Mouse (Mus musculus): ENCODE measurements at regions not wholly inside any gene's neighbourhood (a gene's known extent, or its start where the extent isn't known, plus 50 kb on each side); places are given as distances from the start of the nearest gene placed in this dataset.
"Not testable (repeated sequence)": the region's sequence is repeated elsewhere in the genome, so short reads cannot be mapped to it uniquely, and the experiment has no call there.

DNA sequence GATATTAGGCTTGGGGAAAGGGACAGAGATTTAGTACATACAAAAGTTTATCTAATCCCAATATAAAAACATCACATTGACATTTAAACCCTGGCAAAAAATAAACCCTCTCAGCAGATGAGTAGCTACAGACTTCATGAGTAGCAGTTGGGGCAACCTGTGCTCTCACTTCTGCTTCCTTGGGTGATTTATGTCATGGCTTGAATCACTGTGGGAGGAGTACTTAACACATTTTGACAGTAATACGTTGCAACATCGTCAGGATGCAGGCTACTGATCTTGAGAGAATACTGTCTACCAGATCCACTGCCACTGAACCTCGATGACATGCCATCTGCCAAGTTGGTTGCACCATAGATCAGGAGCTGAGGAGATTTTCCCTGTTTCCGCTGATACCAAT, 1299.0 kb upstream of the Tacstd2 start:
- no peak for ATAC-seq (ENCODE audit: insufficient read depth, low FRiP score, low TSS enrichment)
- no peak overlapping the region for H3K4me2 ChIP-seq (ENCODE audit: low read depth)

DNA sequence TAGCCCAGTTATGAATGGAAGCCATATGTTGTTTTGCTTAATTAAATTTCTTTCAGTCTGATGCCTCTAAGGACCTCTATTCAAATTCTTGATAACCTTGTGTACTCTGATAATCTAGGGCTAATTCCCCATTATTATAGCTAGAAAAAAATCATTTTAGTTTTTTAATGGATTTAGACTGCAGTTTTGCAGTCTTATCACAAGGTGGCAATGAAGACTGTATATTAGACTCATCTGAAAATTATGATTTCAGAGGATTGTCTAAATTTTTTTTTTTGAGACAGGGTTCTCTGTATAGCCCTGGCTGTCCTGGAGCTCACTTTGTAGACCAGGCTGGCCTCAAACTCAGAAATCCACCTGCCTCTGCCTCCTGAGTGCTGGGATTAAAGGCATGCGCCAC, 1292.9 kb upstream of the Tacstd2 start:
- not testable (repeated sequence) for H3K4me2 ChIP-seq (ENCODE audit: low read depth); H3K27ac ChIP-seq (ENCODE audit: low read depth, low read length); H3K27me3 ChIP-seq (ENCODE audit: control insufficient read depth, insufficient read depth, low read length); H3K9ac ChIP-seq (ENCODE audit: low read length); H3K9me3 ChIP-seq (ENCODE audit: control insufficient read depth, low read length); H3K4me3 ChIP-seq (ENCODE audit: low read depth, low read length); H3K4me1 ChIP-seq (ENCODE audit: control insufficient read depth, insufficient read depth, low read length); ATAC-seq (ENCODE audit: insufficient read depth, low FRiP score, low TSS enrichment); DNase-seq (ENCODE audit: low spot score); H3K36me3 ChIP-seq (ENCODE audit: control insufficient read depth, insufficient read depth, low read length)
- WGBS: 94% methylated on average over 1 of the region's 1 CpGs

More for the DNA sequence above, 1299.0 kb upstream of the Tacstd2 start:
- Histone ChIP-seq H3K27ac (ENCODE audit: low read depth, low read length) (no peak overlapping the region), H3K27me3 (ENCODE audit: control insufficient read depth, insufficient read depth, low read length) (no peaks in the 10 kb centered on the region), H3K4me1 (ENCODE audit: control insufficient read depth, insufficient read depth, low read length) (no peaks in the 10 kb centered on the region), H3K9ac (ENCODE audit: low read length) (no peak overlapping the region), H3K9me3 (ENCODE audit: control insufficient read depth, low read length) (no peaks in the 10 kb centered on the region), H3K36me3 (ENCODE audit: control insufficient read depth, insufficient read depth, low read length) (no peaks in the 10 kb centered on the region), H3K4me3 (ENCODE audit: low read depth, low read length) (no peak overlapping the region)
- no peak for DNase-seq (ENCODE audit: low spot score)
- 74% methylated on average over 4 of the region's 4 CpGs for WGBS

DNA sequence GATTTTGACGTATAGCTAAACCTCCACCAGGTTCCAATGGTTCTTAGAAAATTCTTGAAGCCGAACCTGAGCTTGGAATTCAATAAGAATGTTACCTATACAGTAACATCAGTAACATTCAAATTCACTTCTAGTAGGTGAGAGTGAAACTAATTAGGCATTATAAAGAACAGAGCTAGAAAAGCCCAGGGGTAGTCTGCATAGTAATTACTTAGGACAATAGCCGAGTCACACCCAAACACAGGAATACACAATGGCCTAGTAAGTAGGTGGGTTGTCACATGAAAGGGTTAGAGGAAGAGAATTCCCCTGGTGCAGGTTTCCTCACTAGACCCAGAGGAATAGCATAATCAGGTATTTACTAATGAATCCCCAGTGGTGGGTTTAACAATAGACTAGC, 1277.8 kb upstream of the Tacstd2 start:
- no peak overlapping the region for H3K4me2 ChIP-seq (ENCODE audit: low read depth)
- no peaks in the 10 kb centered on the region for H3K27me3 ChIP-seq (ENCODE audit: control insufficient read depth, insufficient read depth, low read length)
- H3K9ac ChIP-seq (ENCODE audit: low read length): no peak overlapping the region
- H3K9me3 ChIP-seq (ENCODE audit: control insufficient read depth, low read length): no peaks in the 10 kb centered on the region; the same call in 1 of the 2 replicates
- H3K4me1 ChIP-seq (ENCODE audit: control insufficient read depth, insufficient read depth, low read length): no peaks in the 10 kb centered on the region
- H3K27ac ChIP-seq (ENCODE audit: low read depth, low read length): no peak overlapping the region
- WGBS: 87% methylated on average over 3 of the region's 3 CpGs
- ATAC-seq (ENCODE audit: insufficient read depth, low FRiP score, low TSS enrichment) (no peak), DNase-seq (ENCODE audit: low spot score) (no peak)
- H3K4me3 ChIP-seq (ENCODE audit: low read depth, low read length): no peak overlapping the region
- no peaks in the 10 kb centered on the region for H3K36me3 ChIP-seq (ENCODE audit: control insufficient read depth, insufficient read depth, low read length)

DNA sequence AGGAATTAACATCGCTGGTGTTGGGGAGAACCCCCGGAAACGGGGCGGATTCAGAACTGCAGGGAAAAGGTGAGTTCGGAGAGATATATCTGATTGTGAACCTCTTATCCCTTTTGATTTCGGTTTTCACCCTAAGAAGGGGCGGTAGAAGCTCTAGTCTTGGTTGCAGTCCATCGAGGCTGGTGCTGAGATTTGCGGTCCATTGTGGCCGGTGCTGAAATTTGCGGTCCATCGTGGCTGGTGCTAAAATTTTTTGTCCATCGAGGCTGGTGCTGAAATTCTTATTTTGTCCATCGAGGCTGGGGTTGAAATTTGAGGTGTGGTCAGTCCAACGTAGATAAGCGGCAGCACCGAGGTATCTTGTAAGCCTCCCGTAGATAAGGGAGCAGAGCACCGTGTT, 1263.6 kb upstream of the Tacstd2 start:
- H3K27ac ChIP-seq (ENCODE audit: low read depth, low read length); H3K4me1 ChIP-seq (ENCODE audit: control insufficient read depth, insufficient read depth, low read length); ATAC-seq (ENCODE audit: insufficient read depth, low FRiP score, low TSS enrichment); H3K27me3 ChIP-seq (ENCODE audit: control insufficient read depth, insufficient read depth, low read length); H3K9me3 ChIP-seq (ENCODE audit: control insufficient read depth, low read length); H3K9ac ChIP-seq (ENCODE audit: low read length); H3K4me2 ChIP-seq (ENCODE audit: low read depth); H3K4me3 ChIP-seq (ENCODE audit: low read depth, low read length); H3K36me3 ChIP-seq (ENCODE audit: control insufficient read depth, insufficient read depth, low read length); DNase-seq (ENCODE audit: low spot score): not testable (repeated sequence)
- WGBS: 92% methylated on average over 16 of the region's 19 CpGs

DNA sequence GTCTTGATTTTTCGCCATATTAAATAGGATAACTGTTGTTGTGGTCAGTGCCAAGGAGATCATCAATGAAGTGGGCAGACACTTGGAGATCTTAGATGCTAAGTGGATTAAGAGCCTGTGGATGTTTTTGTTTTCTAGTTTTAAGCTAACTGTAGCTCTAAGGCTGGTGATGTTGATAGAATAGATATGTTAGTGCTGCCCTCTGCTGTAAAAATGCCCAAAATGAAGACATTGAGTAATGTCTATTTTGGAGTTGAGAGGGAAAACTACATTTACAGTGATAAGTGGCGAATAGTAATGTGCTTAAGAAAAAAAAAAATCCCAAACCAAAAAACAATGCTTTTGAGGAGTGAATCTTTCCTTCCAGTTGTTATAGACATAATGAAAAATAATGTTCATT, 1235.9 kb upstream of the Tacstd2 start:
- no peak overlapping the region for H3K4me3 ChIP-seq (ENCODE audit: low read depth, low read length)
- ATAC-seq (ENCODE audit: insufficient read depth, low FRiP score, low TSS enrichment) (no peak), DNase-seq (ENCODE audit: low spot score) (no peak)
- H3K27me3 ChIP-seq (ENCODE audit: control insufficient read depth, insufficient read depth, low read length): no peaks in the 10 kb centered on the region
- no peaks in the 10 kb centered on the region for H3K9me3 ChIP-seq (ENCODE audit: control insufficient read depth, low read length)
- H3K36me3 ChIP-seq (ENCODE audit: control insufficient read depth, insufficient read depth, low read length): no peaks in the 10 kb centered on the region
- WGBS: 81% methylated on average over 2 of the region's 2 CpGs
- H3K9ac ChIP-seq (ENCODE audit: low read length): no peak overlapping the region
- H3K27ac ChIP-seq (ENCODE audit: low read depth, low read length): no peak overlapping the region
- no peaks in the 10 kb centered on the region for H3K4me1 ChIP-seq (ENCODE audit: control insufficient read depth, insufficient read depth, low read length)
- H3K4me2 ChIP-seq (ENCODE audit: low read depth): no peak overlapping the region

DNA sequence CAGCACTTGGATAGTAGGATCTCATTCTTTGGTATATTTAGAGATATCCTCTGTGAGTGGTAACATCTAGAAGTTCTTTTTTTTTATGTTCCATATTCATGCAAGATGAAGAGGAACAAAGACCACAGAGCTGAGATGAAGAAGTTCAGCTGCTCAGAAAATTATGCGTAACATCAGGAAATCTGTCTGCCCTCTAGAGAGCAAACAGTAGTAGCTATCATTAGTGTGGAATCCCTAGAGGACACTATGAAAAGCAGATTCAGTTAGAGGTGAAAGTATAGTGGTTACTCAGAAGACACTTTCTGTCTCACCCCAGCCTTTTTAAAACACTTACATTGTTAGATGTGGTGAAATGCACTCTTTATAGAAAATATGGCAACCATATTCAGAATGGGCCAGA, 1214.9 kb upstream of the Tacstd2 start:
- H3K9me3 ChIP-seq (ENCODE audit: control insufficient read depth, low read length): no peaks in the 10 kb centered on the region
- no peak overlapping the region for H3K4me2 ChIP-seq (ENCODE audit: low read depth)
- H3K36me3 ChIP-seq (ENCODE audit: control insufficient read depth, insufficient read depth, low read length): no peaks in the 10 kb centered on the region
- no peak for ATAC-seq (ENCODE audit: insufficient read depth, low FRiP score, low TSS enrichment)
- H3K4me3 ChIP-seq (ENCODE audit: low read depth, low read length): no peak overlapping the region
- H3K27me3 ChIP-seq (ENCODE audit: control insufficient read depth, insufficient read depth, low read length): no peaks in the 10 kb centered on the region
- H3K9ac ChIP-seq (ENCODE audit: low read length): no peak overlapping the region
- WGBS: 95% methylated on average over 1 of the region's 1 CpGs
- H3K4me1 ChIP-seq (ENCODE audit: control insufficient read depth, insufficient read depth, low read length): no peaks in the 10 kb centered on the region
- no peak overlapping the region for H3K27ac ChIP-seq (ENCODE audit: low read depth, low read length)
- no peak for DNase-seq (ENCODE audit: low spot score)

DNA sequence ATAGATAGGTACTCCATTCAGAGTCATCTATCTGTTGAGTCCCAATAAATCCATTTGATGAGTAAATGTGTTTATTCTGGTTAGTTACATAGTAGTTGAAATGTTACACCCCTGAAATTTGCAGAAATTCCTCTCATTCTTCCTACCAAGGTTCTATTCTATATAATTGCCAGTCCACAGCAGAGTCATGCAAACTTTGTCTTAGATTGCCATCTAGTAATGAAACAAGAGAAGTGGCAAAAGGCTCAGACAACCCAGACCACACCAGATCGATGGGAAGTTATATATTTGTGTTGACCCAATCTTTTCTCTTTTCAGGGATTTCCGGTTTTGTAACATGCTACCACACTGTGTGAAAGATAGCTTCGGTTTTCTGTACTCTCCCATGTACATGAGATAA, 1214.1 kb upstream of the Tacstd2 start:
- Histone ChIP-seq H3K4me1 (ENCODE audit: control insufficient read depth, insufficient read depth, low read length) (no peaks in the 10 kb centered on the region), H3K36me3 (ENCODE audit: control insufficient read depth, insufficient read depth, low read length) (no peaks in the 10 kb centered on the region), H3K27me3 (ENCODE audit: control insufficient read depth, insufficient read depth, low read length) (no peaks in the 10 kb centered on the region), H3K9ac (ENCODE audit: low read length) (no peak overlapping the region), H3K9me3 (ENCODE audit: control insufficient read depth, low read length) (no peaks in the 10 kb centered on the region), H3K27ac (ENCODE audit: low read depth, low read length) (no peak overlapping the region), H3K4me3 (ENCODE audit: low read depth, low read length) (no peak overlapping the region), H3K4me2 (ENCODE audit: low read depth) (no peak overlapping the region)
- DNase-seq (ENCODE audit: low spot score): no peak
- WGBS: 81% methylated on average over 3 of the region's 3 CpGs
- no peak for ATAC-seq (ENCODE audit: insufficient read depth, low FRiP score, low TSS enrichment)

DNA sequence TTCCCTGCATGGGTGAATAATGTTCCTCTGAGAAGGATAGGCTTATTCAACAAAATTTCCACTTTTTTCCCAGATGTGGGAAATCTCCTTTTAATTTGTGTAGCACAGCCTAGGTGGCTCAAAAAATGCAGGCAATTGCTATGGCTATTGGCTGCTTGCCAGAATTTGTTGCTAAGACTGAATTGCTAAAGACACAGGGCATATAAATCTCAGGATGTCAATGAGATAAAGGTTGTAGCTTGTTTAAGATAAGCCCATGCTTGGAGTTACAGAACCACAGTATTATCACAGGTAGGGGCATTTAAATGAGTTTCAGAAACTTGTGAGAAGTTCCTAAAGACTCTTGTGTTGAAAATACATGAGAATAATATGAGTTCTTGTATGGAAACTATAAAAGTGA, 1203.0 kb upstream of the Tacstd2 start:
- Histone ChIP-seq H3K36me3 (ENCODE audit: control insufficient read depth, insufficient read depth, low read length) (no peaks in the 10 kb centered on the region), H3K9me3 (ENCODE audit: control insufficient read depth, low read length) (no peaks in the 10 kb centered on the region), H3K4me3 (ENCODE audit: low read depth, low read length) (no peak overlapping the region), H3K9ac (ENCODE audit: low read length) (no peak overlapping the region), H3K27ac (ENCODE audit: low read depth, low read length) (no peak overlapping the region), H3K4me1 (ENCODE audit: control insufficient read depth, insufficient read depth, low read length) (no peaks in the 10 kb centered on the region), H3K4me2 (ENCODE audit: low read depth) (no peak overlapping the region), H3K27me3 (ENCODE audit: control insufficient read depth, insufficient read depth, low read length) (no peaks in the 10 kb centered on the region)
- no peak for ATAC-seq (ENCODE audit: insufficient read depth, low FRiP score, low TSS enrichment)
- DNase-seq (ENCODE audit: low spot score): no peak

DNA sequence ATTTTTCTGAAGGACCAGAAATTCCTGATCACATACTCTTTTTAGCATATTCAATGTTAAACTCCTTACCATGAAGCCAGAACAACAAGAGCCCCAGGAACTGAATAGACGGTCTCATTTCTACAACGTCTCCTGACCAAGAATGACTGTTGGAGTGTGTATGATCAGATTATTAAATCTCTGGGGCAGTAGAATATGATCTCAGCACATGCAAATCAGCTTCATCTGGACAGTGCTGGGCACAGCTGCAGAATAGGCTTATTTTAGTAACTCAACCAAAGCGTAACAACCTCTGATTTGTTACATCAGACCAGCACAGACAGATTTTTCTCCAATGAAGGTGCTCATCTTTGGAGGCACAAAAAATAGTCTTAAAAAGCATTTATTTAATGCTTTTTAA, 1201.1 kb upstream of the Tacstd2 start:
- WGBS: 91% methylated on average over 3 of the region's 3 CpGs
- Histone ChIP-seq H3K4me2 (ENCODE audit: low read depth) (no peak overlapping the region), H3K27me3 (ENCODE audit: control insufficient read depth, insufficient read depth, low read length) (no peaks in the 10 kb centered on the region), H3K4me3 (ENCODE audit: low read depth, low read length) (no peak overlapping the region), H3K4me1 (ENCODE audit: control insufficient read depth, insufficient read depth, low read length) (no peaks in the 10 kb centered on the region), H3K27ac (ENCODE audit: low read depth, low read length) (no peak overlapping the region), H3K36me3 (ENCODE audit: control insufficient read depth, insufficient read depth, low read length) (no peaks in the 10 kb centered on the region), H3K9ac (ENCODE audit: low read length) (no peak overlapping the region), H3K9me3 (ENCODE audit: control insufficient read depth, low read length) (no peaks in the 10 kb centered on the region)
- no peak for ATAC-seq (ENCODE audit: insufficient read depth, low FRiP score, low TSS enrichment)
- DNase-seq (ENCODE audit: low spot score): no peak

All from neural tube, embryonic 11.5 days (tissue).